ENCODE assay signal across 8 mouse cellular contexts in the genomic region with DNA sequence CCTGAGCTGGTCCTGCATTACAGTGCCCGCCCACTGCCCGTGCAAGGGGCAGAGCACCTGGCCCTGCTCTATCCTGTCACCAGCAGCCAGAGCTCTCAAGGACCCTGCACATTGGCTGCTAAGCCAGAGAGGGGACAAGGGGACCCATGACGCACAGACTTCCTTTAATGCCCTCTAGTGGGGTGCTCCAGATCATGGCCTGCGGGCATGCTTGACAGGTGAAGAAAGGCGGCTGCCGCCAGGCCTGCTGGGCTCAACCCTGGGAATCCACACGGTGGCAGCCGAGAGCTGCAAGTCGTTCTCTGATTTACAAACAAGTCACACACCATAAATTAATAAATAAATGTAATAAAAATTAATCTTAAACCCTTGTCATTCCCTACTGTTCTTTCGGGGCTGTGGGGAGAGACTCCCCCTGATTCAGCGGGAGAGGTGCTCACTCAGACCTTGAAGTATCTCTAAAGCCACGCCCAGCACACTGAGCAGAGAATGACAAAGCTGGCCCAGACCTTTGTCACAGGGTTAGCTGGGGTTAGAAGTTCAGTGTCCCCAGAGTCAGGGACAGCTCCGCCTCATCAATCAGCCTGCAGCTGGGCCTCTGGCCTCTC. TPM values are rescaled to one million over a fixed set of nuclear protein-coding genes. Genes with fewer than 3 reads are reported as not detected.
A peak's percentile ranks its signal among the peaks of the same experiment; 100 is the strongest.
DNase-seq lines count a peak whose midpoint lies in the region; ATAC-seq and TF ChIP-seq lines count a peak whose summit lies in the region.

No protein-coding gene starts in this region.

- intact Hi-C loops in gastrocnemius, postnatal 36 days (cut with DNase I): no loop called here

- no peak for TF ChIP-seq POLR2A in cortical plate, adult 2 months (IDR thresholded peaks at IDR 0.05; ENCODE audit: extremely low read depth, insufficient read depth, low read length)

- H3K4me3 ChIP-seq in cortical plate, adult 2 months (ENCODE audit: insufficient read depth, low read length): no peak overlapping the region
- no peak overlapping the region for H3K4me3 ChIP-seq in liver, embryonic 11.5 days (ENCODE audit: low read depth, low read length)

- ATAC-seq in liver, embryonic 11.5 days (replicated peaks; ENCODE audit: low FRiP score): peak; percentile 53
- peak; percentile 69; the same call in 1 of the 2 replicates for ATAC-seq in monocyte, adult 5-6 weeks (replicated peaks; ENCODE audit: insufficient number of reproducible peaks, low FRiP score, low TSS enrichment, poor library complexity, severe bottlenecking)

- no peak overlapping the region for H3K4me2 ChIP-seq in liver, embryonic 11.5 days

- DNase-seq in 3T3-L1 (ENCODE audit: low read depth, low spot score) (peak; percentile 83), ZHBTc4 (ENCODE audit: low read depth, low spot score) (peak; percentile 85)
- DNase-seq in gastrocnemius, postnatal 36 days: peak; percentile 73 to 76
- DNase-seq in kidney, adult 18-20 months: peak; percentile 83
- DNase-seq in liver, embryonic 11.5 days (ENCODE audit: low spot score): peak; percentile 68
- peak; percentile 40 to 61 for DNase-seq in spleen, postnatal 14 days (ENCODE audit: low spot score in 2 of 2)

- H3K4me1 ChIP-seq in cortical plate, adult 2 months (ENCODE audit: control insufficient read depth, insufficient read depth, low read length): no peaks in the 10 kb centered on the region
- H3K4me1 ChIP-seq in liver, embryonic 11.5 days (replicated peaks; ENCODE audit: control insufficient read depth, insufficient read depth, low read length): no peaks in the 10 kb centered on the region

- no peaks in the 10 kb centered on the region for H3K9me3 ChIP-seq in liver, embryonic 11.5 days (ENCODE audit: control insufficient read depth, low read length)

- H3K27me3 ChIP-seq in liver, embryonic 11.5 days (replicated peaks; ENCODE audit: control insufficient read depth, insufficient read depth, low read length): peaks cover 19% of the 10 kb centered on the region

- 17% methylated on average over 13 of the region's 13 CpGs for WGBS in liver, embryonic 11.5 days

- no peaks in the 10 kb centered on the region for H3K36me3 ChIP-seq in liver, embryonic 11.5 days (ENCODE audit: control insufficient read depth, insufficient read depth, low read length)

- TF ChIP-seq CTCF in cortical plate, adult 2 months (IDR thresholded peaks at IDR 0.05; ENCODE audit: extremely low read depth, insufficient read depth, low read length): peak; percentile 68

- no peak overlapping the region for H3K27ac ChIP-seq in cortical plate, adult 2 months (ENCODE audit: insufficient read depth, low read length)
- H3K27ac ChIP-seq in liver, embryonic 11.5 days (ENCODE audit: low read depth, low read length): no peak overlapping the region

- H3K9ac ChIP-seq in liver, embryonic 11.5 days (ENCODE audit: low read depth, low read length): no peak overlapping the region

RNA-seq across cellular contexts. Expression of a gene that starts 6.1 kb away (rescaled TPM):
- 74.8 and 83.5 TPM in 2 replicates for polyA plus RNA-seq in cortical plate, adult 2 months (2012; rRNA removed)
- total RNA-seq in gastrocnemius, postnatal 36 days (2021): not detected
- polyA plus RNA-seq in liver, embryonic 11.5 days (2014; fragmentation: Nextera tagmentation; extraction: Ambion mirVana): 2.4 and 2.5 TPM in 2 replicates
- total RNA-seq in monocyte, adult 5-6 weeks (2017): not detected in 3 replicates

RNA-seq across cellular contexts. Expression of a gene that starts 9.9 kb away (rescaled TPM):
- polyA plus RNA-seq in cortical plate, adult 2 months (2012; rRNA removed): 76.7 and 91.0 TPM in 2 replicates
- not detected for total RNA-seq in gastrocnemius, postnatal 36 days (2021)
- polyA plus RNA-seq in liver, embryonic 11.5 days (2014; fragmentation: Nextera tagmentation; extraction: Ambion mirVana): 6.4 and 8.8 TPM in 2 replicates
- not detected in 3 replicates for total RNA-seq in monocyte, adult 5-6 weeks (2017)

RNA-seq across cellular contexts. Expression of a gene that starts 17.5 kb away (rescaled TPM):
- polyA plus RNA-seq in cortical plate, adult 2 months (2012; rRNA removed): 9.1 and 11.0 TPM in 2 replicates
- total RNA-seq in gastrocnemius, postnatal 36 days (2021): 1 to 10 TPM; 7.8 to 8.8 TPM
- 20.9 and 23.4 TPM in 2 replicates for polyA plus RNA-seq in liver, embryonic 11.5 days (2014; fragmentation: Nextera tagmentation; extraction: Ambion mirVana)
- total RNA-seq in monocyte, adult 5-6 weeks (2017): 14.7 to 16.4 TPM (median 16.4 TPM) in 3 replicates

RNA-seq across cellular contexts. Expression of a gene that starts 23.9 kb away (rescaled TPM):
- polyA plus RNA-seq in cortical plate, adult 2 months (2012; rRNA removed): 2.1 and 2.3 TPM in 2 replicates
- total RNA-seq in gastrocnemius, postnatal 36 days (2021): not detected
- 3.5 and 4.7 TPM in 2 replicates for polyA plus RNA-seq in liver, embryonic 11.5 days (2014; fragmentation: Nextera tagmentation; extraction: Ambion mirVana)
- total RNA-seq in monocyte, adult 5-6 weeks (2017): 22.4 to 32.2 TPM (median 26.5 TPM) in 3 replicates

RNA-seq across cellular contexts. Expression of a gene that starts 27.1 kb away (rescaled TPM):
- polyA plus RNA-seq in cortical plate, adult 2 months (2012; rRNA removed): 2.5 and 3.2 TPM in 2 replicates
- 1 to 10 TPM; 2.6 to 2.7 TPM for total RNA-seq in gastrocnemius, postnatal 36 days (2021)
- polyA plus RNA-seq in liver, embryonic 11.5 days (2014; fragmentation: Nextera tagmentation; extraction: Ambion mirVana): 3.8 and 4.4 TPM in 2 replicates
- 8.4 to 18.6 TPM (median 15.6 TPM) in 3 replicates for total RNA-seq in monocyte, adult 5-6 weeks (2017)
